Mouse (Mus musculus) lung, embryonic 14.5 days (tissue): ENCODE results near the gene Iqsec1. TPM values are rescaled to one million over a fixed set of nuclear protein-coding genes. Genes with fewer than 3 reads are reported as not detected.
A peak's percentile ranks its signal among the peaks of the same experiment; 100 is the strongest.

Experiments used
- ATAC-seq: fragments of 200-750 bp; cut with Nextera tagmentation; 2 replicates; pipeline ENCODE4 v1.8.0; 2017; ENCODE audit warnings: mild to moderate bottlenecking, moderate TSS enrichment, moderate library complexity; ENCODE audit not compliant: insufficient read depth
- DNase-seq: peaks from one replicate; pipeline ENCODE4 v3.0.0-alpha.2; 2015
- H3K27ac ChIP-seq: fragments of 300-500 bp; sonication (generic); 2 replicates; pipeline ENCODE4 v1.5.1; 2014; ENCODE audit warnings: low read depth, mild to moderate bottlenecking, moderate library complexity
- H3K27me3 ChIP-seq: fragments of 300-500 bp; sonication (generic); 2 replicates; pipeline ENCODE4 v1.6.1; 2014; ENCODE audit warnings: low read length, control low read depth; ENCODE audit not compliant: insufficient read depth
- H3K36me3 ChIP-seq: fragments of 300-500 bp; sonication (generic); 2 replicates; pipeline ENCODE4 v1.6.1; 2014; ENCODE audit warnings: control low read depth; ENCODE audit not compliant: insufficient read depth
- H3K4me1 ChIP-seq: fragments of 300-500 bp; sonication (generic); 2 replicates; pipeline ENCODE4 v1.6.1; 2014; ENCODE audit warnings: antibody characterized with exemption, control low read depth; ENCODE audit not compliant: insufficient read depth
- H3K4me2 ChIP-seq: fragments of 300-500 bp; sonication (generic); 2 replicates; pipeline ENCODE4 v1.6.1; 2014; ENCODE audit warnings: mild to moderate bottlenecking
- H3K4me3 ChIP-seq: fragments of 300-500 bp; sonication (generic); 2 replicates; pipeline ENCODE4 v1.5.1; 2014; ENCODE audit warnings: low read depth, low read length
- H3K9ac ChIP-seq: fragments of 300-500 bp; sonication (generic); 2 replicates; pipeline ENCODE4 v1.6.1; 2014
- H3K9me3 ChIP-seq: fragments of 300-500 bp; sonication (generic); 2 replicates; pipeline ENCODE4 v1.6.1; 2016; ENCODE audit warnings: low read depth, low read length, control low read depth
- CTCF ChIP-seq: IDR thresholded peaks from 2 replicates; pipeline ENCODE4 v1.5.1; 2016; ENCODE audit warnings: antibody characterized with exemption, low read depth
- WGBS: fragments of 180-500 bp; shearing (Covaris S2); extraction: QIAGEN DNeasy Blood & Tissue Kit; methylation state at CpG from one replicate; pipeline ENCODE4 v1.1.7; 2014; 5-methylcytosine and 5-hydroxymethylcytosine counted together
- polyA plus RNA-seq: library from polyadenylated mRNA; unstranded; fragments of >200 nt; fragmentation: Nextera tagmentation; extraction: Ambion mirVana; gene quantifications from 2 replicates; pipeline ENCODE4 v1.2.1, GENCODE M21; 2014

Gene Iqsec1
- polyA plus RNA-seq, 1 experiment from 2014 or later = 15.8 TPM

DNA sequence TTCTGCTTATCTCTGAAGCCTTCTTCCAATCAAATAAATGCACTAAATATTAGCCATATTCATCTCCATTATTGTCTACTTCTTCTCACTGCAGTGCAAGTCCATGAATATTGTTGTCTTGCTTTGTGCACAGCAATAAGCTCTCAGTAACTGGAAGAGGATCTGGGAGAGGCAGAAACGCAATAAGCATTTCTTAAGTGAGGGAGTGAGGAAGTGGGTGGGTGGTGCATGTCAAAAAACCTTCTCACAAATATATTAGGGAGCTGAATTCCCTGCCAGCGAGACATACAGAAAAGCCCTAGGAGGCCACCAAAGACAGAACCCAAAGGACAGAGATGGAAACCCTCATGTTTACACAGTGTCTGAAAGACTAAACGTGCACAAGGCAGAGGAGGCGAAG is 35.1 kb downstream of the Iqsec1 start:
- no peak overlapping the region for H3K4me2 ChIP-seq
- no peak overlapping the region for H3K4me3 ChIP-seq
- H3K27me3 ChIP-seq = no peaks in the 10 kb centered on the region
- no peaks in the 10 kb centered on the region for H3K36me3 ChIP-seq
- TF ChIP-seq CTCF = no peak
- DNase-seq (no peak), ATAC-seq (no peak)
- H3K9ac ChIP-seq = no peak overlapping the region
- H3K9me3 ChIP-seq = no peaks in the 10 kb centered on the region
- H3K27ac ChIP-seq = no peak overlapping the region
- no peaks in the 10 kb centered on the region for H3K4me1 ChIP-seq
- 50% methylated on average over 4 of the region's 4 CpGs for WGBS

DNA sequence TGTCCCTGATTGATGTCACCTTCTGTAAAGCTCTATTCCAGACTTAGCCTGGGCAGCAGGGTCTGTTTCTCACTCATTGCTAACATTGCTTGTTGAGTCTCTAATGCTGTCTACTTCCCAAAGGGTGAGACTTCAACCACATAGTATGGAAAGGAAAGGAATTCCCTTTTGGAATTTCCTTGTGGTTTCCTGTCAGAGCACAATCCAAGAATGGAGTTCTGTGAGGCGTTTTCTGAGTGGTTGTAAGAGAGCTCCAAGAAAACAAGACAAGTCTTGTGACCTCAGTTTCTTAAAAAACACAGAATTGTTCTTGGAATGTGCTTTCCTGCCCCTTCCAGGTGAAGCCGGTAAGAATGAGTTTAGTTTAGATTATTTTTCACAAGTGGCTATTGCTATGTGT is 37.5 kb downstream of the Iqsec1 start:
- Histone ChIP-seq H3K4me1 (peaks cover 3% of the 10 kb centered on the region; the same call in 1 of the 2 replicates), H3K36me3 (no peaks in the 10 kb centered on the region), H3K27ac (no peak overlapping the region), H3K4me2 (no peak overlapping the region), H3K9ac (no peak overlapping the region), H3K27me3 (no peaks in the 10 kb centered on the region), H3K9me3 (no peaks in the 10 kb centered on the region), H3K4me3 (no peak overlapping the region)
- DNase-seq (peak; percentile 17), ATAC-seq (no peak)
- WGBS = 46% methylated on average over 2 of the region's 2 CpGs
- TF ChIP-seq CTCF = no peak

DNA sequence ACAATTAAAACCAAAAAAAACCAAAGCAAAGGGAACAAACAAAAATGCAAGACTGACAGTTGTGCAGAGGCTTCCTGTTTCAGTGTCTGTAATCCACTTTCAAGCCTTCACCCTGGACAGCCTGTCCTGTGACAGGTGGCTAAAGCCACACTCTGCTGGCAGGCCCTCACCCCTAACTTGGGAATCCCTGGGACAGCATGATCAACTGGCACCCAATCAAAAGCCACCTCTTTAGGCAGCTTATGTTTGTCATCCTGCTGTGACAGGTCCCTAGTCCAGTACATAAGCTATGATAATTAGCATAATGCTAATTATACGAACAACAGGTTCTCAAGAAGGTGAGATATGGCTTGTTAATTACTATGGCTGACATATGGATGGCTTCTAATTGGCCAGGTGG is 40.4 kb downstream of the Iqsec1 start:
- WGBS = 85% methylated on average over 1 of the region's 1 CpGs
- no peak for ATAC-seq

DNA sequence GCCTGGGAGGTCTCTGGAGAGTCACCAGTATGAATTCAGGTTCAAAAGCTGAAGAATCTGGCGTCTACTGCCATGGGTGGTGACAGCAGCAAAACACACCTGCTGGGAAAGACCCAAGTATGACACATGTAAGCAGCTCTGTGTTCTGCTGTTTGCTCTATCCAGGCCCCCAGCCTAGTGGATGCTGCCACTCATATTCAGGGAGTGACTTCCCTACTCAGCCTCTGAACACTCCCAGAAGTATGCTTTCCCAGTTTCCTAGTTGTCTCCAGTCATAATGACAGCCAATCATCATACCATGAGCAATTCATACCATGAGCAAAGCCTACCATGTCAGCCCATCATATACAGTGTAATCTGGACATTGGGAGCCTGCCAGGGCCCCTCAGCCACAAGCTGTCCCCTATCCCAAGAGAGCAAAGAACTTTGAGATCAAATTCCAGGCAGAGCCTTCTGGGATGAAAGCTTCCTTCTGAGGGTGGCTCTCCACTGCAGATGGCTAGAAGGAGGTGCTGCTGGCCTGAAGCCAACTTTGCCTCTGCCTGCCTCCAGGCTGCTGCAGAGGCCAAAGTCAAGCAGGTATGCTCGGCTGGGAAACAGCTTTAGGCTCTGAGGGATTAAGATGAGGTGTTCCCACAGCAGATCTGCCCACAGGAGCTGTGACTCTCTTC is 42.8 kb downstream of the Iqsec1 start:
- ATAC-seq = peak; percentile 86

More for the DNA sequence above, 40.4 kb downstream of the Iqsec1 start:
- Histone ChIP-seq H3K4me3 (no peak overlapping the region), H3K27me3 (no peaks in the 10 kb centered on the region), H3K36me3 (no peaks in the 10 kb centered on the region), H3K27ac (no peak overlapping the region), H3K9me3 (no peaks in the 10 kb centered on the region), H3K9ac (no peak overlapping the region), H3K4me1 (peaks cover 13% of the 10 kb centered on the region; the same call in 1 of the 2 replicates), H3K4me2 (no peak overlapping the region)
- DNase-seq = no peak
- TF ChIP-seq CTCF = no peak

GRCm38 (mm10) chr6:90941257-90941656 is 47.2 kb downstream of the Iqsec1 start:
- H3K9me3 ChIP-seq = no peaks in the 10 kb centered on the region
- TF ChIP-seq CTCF = no peak
- H3K9ac ChIP-seq = no peak overlapping the region
- peaks cover 12% of the 10 kb centered on the region; the same call in 1 of the 2 replicates for H3K4me1 ChIP-seq
- H3K27me3 ChIP-seq = no peaks in the 10 kb centered on the region
- H3K27ac ChIP-seq = no peak overlapping the region
- H3K4me2 ChIP-seq = no peak overlapping the region
- DNase-seq (peak; percentile 57), ATAC-seq (no peak)
- no peaks in the 10 kb centered on the region for H3K36me3 ChIP-seq
- WGBS = 52% methylated on average over 3 of the region's 3 CpGs
- no peak overlapping the region for H3K4me3 ChIP-seq

More for the DNA sequence above, 42.8 kb downstream of the Iqsec1 start:
- Histone ChIP-seq H3K4me2 (no peak overlapping the region), H3K27me3 (no peaks in the 10 kb centered on the region), H3K4me3 (no peak overlapping the region), H3K27ac (no peak overlapping the region), H3K9ac (no peak overlapping the region), H3K4me1 (peaks cover 13% of the 10 kb centered on the region; the same call in 1 of the 2 replicates), H3K36me3 (no peaks in the 10 kb centered on the region), H3K9me3 (no peaks in the 10 kb centered on the region)
- peak; percentile 78 for DNase-seq
- no peak for TF ChIP-seq CTCF
- WGBS = 28% methylated on average over 2 of the region's 2 CpGs

DNA sequence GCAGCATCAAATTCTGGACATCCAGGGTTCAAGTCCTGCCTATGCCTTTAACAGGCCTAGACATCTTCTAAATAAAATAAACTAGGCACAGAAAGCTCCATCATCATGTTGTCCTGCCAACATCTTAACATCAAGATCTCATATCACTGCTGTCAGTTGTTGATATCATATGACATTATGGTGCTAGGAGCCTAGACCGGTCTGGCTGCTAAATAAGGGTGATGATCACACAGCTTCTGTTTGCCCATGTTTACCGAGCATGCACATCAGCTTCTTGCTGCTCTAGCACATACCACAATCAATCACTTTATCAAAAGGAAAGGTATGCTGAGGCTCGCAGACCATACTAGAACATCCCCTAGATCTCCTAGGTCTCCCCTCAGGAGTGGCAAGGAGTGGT is 54.8 kb downstream of the Iqsec1 start:
- no peak for ATAC-seq

DNA sequence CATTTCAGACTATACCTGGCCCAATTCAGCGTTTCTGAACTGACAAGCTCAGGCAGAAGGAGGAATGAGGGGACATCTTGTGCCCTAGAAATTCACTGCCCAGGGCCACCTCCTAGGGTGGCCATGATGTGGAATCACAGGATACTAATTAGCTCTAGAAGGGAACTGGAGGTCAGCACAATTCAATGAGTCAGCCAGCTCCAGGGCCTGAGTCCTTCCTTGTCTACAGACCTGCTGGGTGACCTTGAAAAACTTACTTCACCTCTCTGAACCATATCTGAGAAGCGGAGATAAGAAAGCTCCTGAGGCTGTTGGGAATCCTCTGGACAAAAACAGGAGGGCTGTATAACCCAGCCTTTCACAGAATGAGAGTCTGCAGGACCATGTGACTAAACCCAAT is 59.7 kb downstream of the Iqsec1 start:
- Histone ChIP-seq H3K27me3 (no peaks in the 10 kb centered on the region), H3K9ac (no peak overlapping the region), H3K4me2 (no peak overlapping the region), H3K9me3 (no peaks in the 10 kb centered on the region), H3K27ac (no peak overlapping the region), H3K36me3 (no peaks in the 10 kb centered on the region), H3K4me3 (no peak overlapping the region), H3K4me1 (no peaks in the 10 kb centered on the region)
- no peak for TF ChIP-seq CTCF
- 72% methylated on average over 2 of the region's 2 CpGs for WGBS
- ATAC-seq = no peak
- DNase-seq = no peak

More for the DNA sequence above, 54.8 kb downstream of the Iqsec1 start:
- WGBS = 83% methylated on average over 3 of the region's 3 CpGs
- Histone ChIP-seq H3K9ac (no peak overlapping the region), H3K27ac (no peak overlapping the region), H3K4me2 (no peak overlapping the region), H3K4me1 (no peaks in the 10 kb centered on the region), H3K4me3 (no peak overlapping the region), H3K9me3 (no peaks in the 10 kb centered on the region), H3K27me3 (no peaks in the 10 kb centered on the region), H3K36me3 (no peaks in the 10 kb centered on the region)
- no peak for TF ChIP-seq CTCF
- DNase-seq = no peak
